Mouse (Mus musculus): ENCODE results near the gene Misp.

DNA sequence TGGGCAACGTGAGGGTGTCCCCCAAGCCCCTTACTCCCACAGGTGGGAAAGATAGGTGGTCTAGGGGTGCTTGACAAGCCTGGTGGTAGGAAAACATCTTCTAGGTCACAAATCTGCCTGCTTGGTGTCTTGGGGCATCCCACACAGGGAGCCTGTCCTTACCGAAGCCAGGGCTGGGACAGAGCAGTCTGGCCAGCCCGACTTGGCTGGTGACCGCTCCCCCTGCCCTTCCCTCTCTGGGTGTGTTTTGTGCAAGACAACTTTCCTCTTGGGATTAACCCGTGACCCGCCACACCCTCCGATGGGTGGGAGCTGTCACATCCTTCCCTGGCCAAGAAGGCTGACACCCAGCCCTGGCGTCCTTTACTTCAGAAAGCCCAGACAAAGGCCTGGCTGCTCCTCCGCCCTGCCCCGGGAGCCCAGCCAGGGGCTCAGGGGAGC lies 26.3 kb upstream of the Misp start:
- no peak for TF ChIP-seq CTCF (IDR thresholded peaks at IDR 0.05; ENCODE audit: low read depth, low read length)
- no peak for TF ChIP-seq POLR2A (IDR thresholded peaks at IDR 0.05; ENCODE audit: extremely low read depth, insufficient read depth, low read length)

All from liver, adult 2 months (tissue).